Mouse (Mus musculus) stomach, postnatal 0 days (tissue): ENCODE measurements around the gene Cdh23.

ENCODE experiments used
- CTCF ChIP-seq: IDR thresholded peaks from 2 replicates; pipeline ENCODE4 v1.5.1; 2016; ENCODE audit warnings: antibody characterized with exemption, low read depth, mild to moderate bottlenecking, moderate library complexity
- EP300 ChIP-seq: optimal IDR thresholded peaks from 2 replicates; pipeline ENCODE3; 2016; ENCODE audit warnings: antibody characterized with exemption

DNA sequence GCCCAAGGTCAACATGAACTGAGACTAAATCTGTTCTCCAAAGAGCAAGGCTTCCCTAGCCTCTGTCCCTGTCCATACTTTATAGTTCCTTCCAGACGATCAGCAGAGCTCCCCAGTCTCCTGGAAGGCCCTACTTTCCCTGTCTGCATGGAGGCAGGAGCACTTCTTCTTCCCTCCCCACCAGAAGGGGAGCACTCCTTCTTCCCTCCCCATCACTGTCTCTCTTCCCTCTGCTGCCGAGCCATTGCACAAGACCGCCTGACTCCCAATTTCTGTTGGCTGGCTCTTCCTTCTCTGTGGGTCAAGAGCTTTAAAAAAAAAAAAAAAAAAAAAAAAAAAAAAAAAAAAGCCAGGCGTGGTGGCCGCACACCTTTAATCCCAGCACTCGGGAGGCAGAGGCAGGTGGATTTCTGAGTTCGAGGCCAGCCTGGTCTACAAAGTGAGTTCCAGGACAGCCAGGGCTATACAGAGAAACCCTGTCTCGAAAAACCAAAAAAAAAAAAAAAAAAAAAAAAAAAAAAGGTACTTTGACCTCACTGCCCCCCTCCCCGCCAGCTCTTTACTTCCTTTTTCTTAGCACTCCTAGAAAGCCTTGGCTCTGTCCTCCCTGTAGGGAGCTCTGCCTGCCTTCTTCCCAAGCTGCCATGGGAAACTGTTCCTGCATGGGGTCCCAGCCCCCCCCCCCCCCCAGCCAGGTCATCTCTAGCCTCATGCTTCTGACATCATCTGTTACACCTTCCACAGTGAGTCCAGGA, 41.8 kb upstream of the Cdh23 start:
- TF ChIP-seq CTCF (no peak), EP300 (no peak)
